Mouse (Mus musculus): ENCODE results near the gene Cenpb. TPM values are rescaled to one million over a fixed set of nuclear protein-coding genes. Genes with fewer than 3 reads are reported as not detected.

The Cenpb gene
- polyA plus RNA-seq, 1 experiment from 2014 or later, result 16.0 TPM

DNA sequence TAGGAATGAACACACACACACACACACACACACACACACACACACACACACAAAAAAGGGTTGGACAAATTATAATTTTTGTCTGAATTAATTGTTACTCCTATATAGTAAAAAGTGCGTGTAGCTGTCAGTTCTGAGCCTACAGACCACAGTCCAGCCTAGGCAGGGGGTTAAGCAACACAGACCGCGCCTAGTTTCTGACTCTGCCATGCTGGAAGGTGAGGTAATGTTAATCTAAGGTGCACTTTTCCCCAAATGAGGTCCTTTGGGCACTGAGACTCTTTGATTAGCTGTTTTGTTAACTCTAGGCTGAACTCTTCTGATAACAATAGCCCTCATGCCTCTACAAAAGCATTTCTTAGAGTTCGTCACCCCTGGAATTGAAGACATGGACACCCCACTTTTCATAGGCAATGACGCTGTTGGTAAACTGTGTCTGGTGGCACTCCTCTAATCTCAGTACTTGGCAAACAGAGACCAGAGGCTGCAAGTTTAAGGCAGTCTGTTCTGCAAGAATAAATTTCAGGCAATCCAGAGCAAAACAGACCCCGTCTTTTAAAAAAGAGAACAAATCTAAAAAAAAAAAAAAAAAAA, 24.0 kb upstream of the Cenpb start:
- 84% methylated on average over 6 of the region's 6 CpGs for WGBS
- H3K4me1 ChIP-seq (replicated peaks; ENCODE audit: control insufficient read depth, insufficient read depth, low read length), result no peaks in the 10 kb centered on the region
- no peak for ATAC-seq
- H3K27ac ChIP-seq (ENCODE audit: low read length), result no peak overlapping the region
- H3K36me3 ChIP-seq (ENCODE audit: control insufficient read depth, insufficient read depth), result no peaks in the 10 kb centered on the region
- H3K9me3 ChIP-seq (ENCODE audit: control insufficient read depth, low read length), result no peaks in the 10 kb centered on the region
- H3K4me3 ChIP-seq (replicated peaks; ENCODE audit: low read length), result no peak overlapping the region
- H3K27me3 ChIP-seq (replicated peaks; ENCODE audit: control insufficient read depth, insufficient read depth, low read length), result no peaks in the 10 kb centered on the region
- H3K4me2 ChIP-seq (ENCODE audit: low read length), result no peak overlapping the region
- H3K9ac ChIP-seq (replicated peaks; ENCODE audit: low read depth, low read length), result no peak overlapping the region

DNA sequence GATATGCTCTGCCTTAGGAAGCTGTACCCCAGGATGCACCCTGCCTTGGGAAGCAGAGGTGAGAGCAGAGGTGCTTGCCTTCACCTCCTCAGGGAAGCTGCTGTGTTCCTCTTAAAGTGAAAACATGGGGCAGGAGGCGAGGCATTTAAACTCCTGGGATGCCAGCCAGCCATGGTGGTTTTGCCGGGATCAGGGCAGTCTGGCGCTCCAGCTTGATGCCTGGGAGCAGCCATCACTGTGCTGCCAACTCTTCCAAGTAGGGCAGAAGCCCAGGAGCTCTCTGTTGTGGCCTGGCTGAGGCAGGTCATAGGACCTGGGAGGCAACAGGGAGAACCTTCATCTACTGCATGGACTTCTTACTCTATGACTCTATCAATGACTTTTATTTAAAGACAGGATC, 21.4 kb upstream of the Cenpb start:
- Histone ChIP-seq H3K4me2 (ENCODE audit: low read length) (no peak overlapping the region), H3K4me3 (replicated peaks; ENCODE audit: low read length) (no peak overlapping the region), H3K36me3 (ENCODE audit: control insufficient read depth, insufficient read depth) (no peaks in the 10 kb centered on the region), H3K9me3 (ENCODE audit: control insufficient read depth, low read length) (no peaks in the 10 kb centered on the region), H3K4me1 (replicated peaks; ENCODE audit: control insufficient read depth, insufficient read depth, low read length) (no peaks in the 10 kb centered on the region), H3K27ac (ENCODE audit: low read length) (no peak overlapping the region), H3K27me3 (replicated peaks; ENCODE audit: control insufficient read depth, insufficient read depth, low read length) (no peaks in the 10 kb centered on the region), H3K9ac (replicated peaks; ENCODE audit: low read depth, low read length) (no peak overlapping the region)
- ATAC-seq, result no peak
- WGBS, result 81% methylated on average over 3 of the region's 3 CpGs

DNA sequence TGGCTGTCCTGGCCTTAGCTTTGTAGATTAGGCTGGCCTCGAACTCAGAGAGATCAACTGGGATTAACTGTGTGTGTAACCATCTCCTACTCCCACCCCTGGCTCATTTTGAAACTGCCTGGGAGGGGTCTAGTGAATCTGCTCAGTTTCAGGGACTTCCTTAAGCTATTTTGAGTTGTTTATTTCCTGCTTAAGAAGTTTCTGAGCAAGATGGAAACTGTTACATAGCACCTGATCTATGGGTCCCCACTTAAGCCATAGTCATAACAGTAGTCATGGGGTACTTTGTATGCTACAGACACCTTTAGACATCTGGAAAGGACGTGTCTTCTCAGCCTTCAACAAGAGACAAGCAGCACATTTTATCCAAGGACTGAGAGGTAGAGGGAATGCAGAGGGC, 20.8 kb upstream of the Cenpb start:
- H3K9ac ChIP-seq (replicated peaks; ENCODE audit: low read depth, low read length), result no peak overlapping the region
- ATAC-seq, result no peak
- H3K27me3 ChIP-seq (replicated peaks; ENCODE audit: control insufficient read depth, insufficient read depth, low read length), result no peaks in the 10 kb centered on the region
- WGBS, result 85% methylated on average over 2 of the region's 2 CpGs
- no peak overlapping the region for H3K27ac ChIP-seq (ENCODE audit: low read length)
- no peak overlapping the region for H3K4me2 ChIP-seq (ENCODE audit: low read length)
- H3K36me3 ChIP-seq (ENCODE audit: control insufficient read depth, insufficient read depth), result no peaks in the 10 kb centered on the region
- no peaks in the 10 kb centered on the region for H3K9me3 ChIP-seq (ENCODE audit: control insufficient read depth, low read length)
- no peak overlapping the region for H3K4me3 ChIP-seq (replicated peaks; ENCODE audit: low read length)
- H3K4me1 ChIP-seq (replicated peaks; ENCODE audit: control insufficient read depth, insufficient read depth, low read length), result no peaks in the 10 kb centered on the region

DNA sequence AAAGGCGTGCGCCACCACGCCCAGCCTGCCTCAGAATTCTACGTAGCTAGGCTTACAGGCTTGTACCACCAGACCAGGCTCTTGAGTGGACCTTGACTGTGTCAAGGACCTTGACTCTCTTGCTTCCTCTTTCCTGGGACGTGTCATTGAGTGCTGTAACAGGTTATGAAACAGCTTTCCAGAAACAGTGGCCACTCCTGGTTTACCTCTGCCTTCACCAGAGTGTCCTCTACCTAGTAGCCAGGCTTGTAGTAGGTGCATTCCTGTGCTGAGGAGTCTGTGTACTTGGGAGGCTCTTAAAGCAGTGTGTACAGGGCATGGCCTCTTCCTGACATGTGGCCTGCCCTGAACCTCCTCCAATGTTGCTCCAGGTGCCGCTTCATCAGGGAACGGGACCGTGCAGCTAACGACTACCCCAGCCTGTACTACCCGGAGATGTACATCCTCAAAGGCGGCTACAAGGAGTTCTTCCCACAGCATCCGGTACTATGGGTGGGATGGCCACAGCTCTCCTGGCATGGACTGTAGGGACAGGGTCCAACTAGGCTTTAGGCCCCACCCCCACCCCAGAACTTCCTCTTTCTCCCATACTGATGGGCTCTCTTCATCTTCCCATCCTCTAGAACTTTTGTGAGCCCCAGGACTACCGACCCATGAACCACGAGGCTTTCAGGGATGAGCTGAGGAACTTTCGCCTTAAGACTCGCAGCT, 16.9 kb upstream of the Cenpb start:
- Histone ChIP-seq H3K27ac (ENCODE audit: low read length) (no peak overlapping the region), H3K4me3 (replicated peaks; ENCODE audit: low read length) (no peak overlapping the region), H3K9me3 (ENCODE audit: control insufficient read depth, low read length) (no peaks in the 10 kb centered on the region), H3K27me3 (replicated peaks; ENCODE audit: control insufficient read depth, insufficient read depth, low read length) (no peaks in the 10 kb centered on the region), H3K4me2 (ENCODE audit: low read length) (no peak overlapping the region), H3K4me1 (replicated peaks; ENCODE audit: control insufficient read depth, insufficient read depth, low read length) (no peaks in the 10 kb centered on the region), H3K9ac (replicated peaks; ENCODE audit: low read depth, low read length) (no peak overlapping the region), H3K36me3 (ENCODE audit: control insufficient read depth, insufficient read depth) (peaks cover 7% of the 10 kb centered on the region; the same call in 1 of the 2 replicates)
- no peak for ATAC-seq
- 93% methylated on average over 16 of the region's 16 CpGs for WGBS

DNA sequence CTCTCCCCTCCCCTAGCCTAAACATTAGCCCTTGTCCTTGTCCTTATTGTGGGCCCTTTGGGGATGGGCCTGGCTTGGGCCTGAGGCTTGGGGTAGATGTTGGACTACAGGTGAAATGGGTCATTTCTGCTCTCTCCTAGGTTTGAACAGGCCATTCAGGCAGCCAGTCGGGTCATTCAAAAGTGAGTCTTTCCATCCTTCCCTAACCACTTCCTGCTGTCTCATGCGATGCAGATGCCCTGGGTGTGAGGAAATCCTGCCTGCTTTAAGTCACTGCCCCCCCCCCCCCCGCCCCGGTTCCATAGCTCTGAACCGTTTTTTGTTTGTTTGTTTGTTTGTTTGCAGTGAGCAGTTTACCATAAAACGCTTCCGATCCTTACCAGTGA, 11.1 kb upstream of the Cenpb start:
- no peak for ATAC-seq
- WGBS, result 51% methylated on average over 7 of the region's 7 CpGs
- Histone ChIP-seq H3K9ac (replicated peaks; ENCODE audit: low read depth, low read length) (no peak overlapping the region), H3K27me3 (replicated peaks; ENCODE audit: control insufficient read depth, insufficient read depth, low read length) (no peaks in the 10 kb centered on the region), H3K9me3 (ENCODE audit: control insufficient read depth, low read length) (no peaks in the 10 kb centered on the region), H3K27ac (ENCODE audit: low read length) (no peak overlapping the region), H3K4me2 (ENCODE audit: low read length) (no peak overlapping the region), H3K4me1 (replicated peaks; ENCODE audit: control insufficient read depth, insufficient read depth, low read length) (peaks cover 29% of the 10 kb centered on the region), H3K36me3 (ENCODE audit: control insufficient read depth, insufficient read depth) (peaks cover 7% of the 10 kb centered on the region; the same call in 1 of the 2 replicates), H3K4me3 (replicated peaks; ENCODE audit: low read length) (no peak overlapping the region)

DNA sequence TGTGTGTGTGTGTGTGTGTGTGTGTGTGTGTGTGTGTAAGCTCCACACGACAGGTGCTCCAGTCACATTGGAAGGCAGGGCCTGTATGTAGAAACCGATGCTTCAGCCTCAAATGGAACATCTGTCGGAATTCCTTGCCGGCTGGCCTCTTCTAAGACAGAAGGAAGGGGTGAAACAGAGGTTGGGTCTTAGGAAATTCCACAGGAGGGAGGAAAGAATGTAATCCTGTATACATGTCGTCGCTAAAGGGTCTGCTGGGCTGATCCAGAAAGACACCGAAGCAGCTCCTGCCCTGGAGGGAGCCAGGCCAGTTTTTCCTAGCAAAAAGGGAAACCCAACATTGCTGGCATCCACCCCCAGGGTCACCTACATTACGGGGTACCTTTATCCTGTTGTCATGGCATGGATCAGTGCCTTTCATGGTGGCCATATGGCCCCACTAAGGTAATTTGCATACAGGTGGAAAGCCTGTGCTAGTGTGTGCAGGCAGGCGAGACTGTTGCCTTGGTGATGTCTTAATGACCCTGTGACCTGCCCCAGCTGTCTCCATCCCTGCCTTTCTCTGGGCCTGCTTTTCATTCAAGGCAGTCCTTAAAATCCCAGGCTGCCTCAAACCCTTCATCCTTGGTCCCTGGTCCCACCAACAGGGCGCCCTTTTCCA, 10.6 kb upstream of the Cenpb start:
- peak; percentile 32 for ATAC-seq
- Histone ChIP-seq H3K27me3 (replicated peaks; ENCODE audit: control insufficient read depth, insufficient read depth, low read length) (no peaks in the 10 kb centered on the region), H3K4me1 (replicated peaks; ENCODE audit: control insufficient read depth, insufficient read depth, low read length) (peaks cover 29% of the 10 kb centered on the region), H3K36me3 (ENCODE audit: control insufficient read depth, insufficient read depth) (peaks cover 7% of the 10 kb centered on the region; the same call in 1 of the 2 replicates), H3K9me3 (ENCODE audit: control insufficient read depth, low read length) (no peaks in the 10 kb centered on the region), H3K4me2 (ENCODE audit: low read length) (no peak overlapping the region), H3K4me3 (replicated peaks; ENCODE audit: low read length) (no peak overlapping the region), H3K9ac (replicated peaks; ENCODE audit: low read depth, low read length) (0 out of 2 replicates have a peak overlapping the region, but pooled peaks have one; percentile 11), H3K27ac (ENCODE audit: low read length) (peak overlapping the region; percentile 12; the same call in 1 of the 2 replicates)
- WGBS, result 14% methylated on average over 10 of the region's 10 CpGs

DNA sequence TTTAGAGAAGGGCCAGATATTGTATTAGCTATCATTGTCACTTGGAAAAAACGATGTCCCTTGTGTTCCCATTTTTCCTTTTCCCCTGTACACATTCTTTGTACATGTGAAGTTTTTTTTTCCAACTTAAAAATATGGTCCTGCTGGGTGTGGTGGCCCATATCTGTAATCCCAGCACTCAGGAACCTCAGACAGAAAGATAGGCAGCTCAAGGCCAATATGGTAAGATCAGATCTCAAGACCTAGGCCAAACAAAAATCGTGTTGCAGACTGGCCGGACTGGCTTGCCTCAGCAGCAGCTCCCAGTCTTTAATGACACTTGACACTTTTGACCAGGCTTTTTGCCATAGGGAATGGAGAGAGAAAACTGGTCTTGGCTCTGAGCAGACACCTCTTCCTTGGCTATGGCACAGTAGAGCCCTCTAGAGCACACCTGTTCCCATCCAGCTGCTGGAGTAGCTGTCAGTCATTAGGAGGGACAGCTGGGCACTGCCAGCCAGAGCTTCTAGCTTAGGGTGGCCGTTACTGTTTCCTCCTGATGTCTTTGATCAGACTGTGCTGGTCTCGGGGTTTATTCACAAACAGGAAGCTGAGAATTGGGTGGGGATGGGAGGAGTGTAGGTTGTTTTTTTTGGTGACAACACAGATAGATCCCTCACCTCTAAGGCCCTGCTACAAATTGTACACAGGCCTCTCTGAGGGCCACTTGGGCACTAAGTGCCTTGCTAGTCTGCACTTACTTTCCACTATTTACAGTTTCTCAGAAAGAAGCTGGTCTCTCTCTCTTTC, 9.8 kb upstream of the Cenpb start:
- Histone ChIP-seq H3K27me3 (replicated peaks; ENCODE audit: control insufficient read depth, insufficient read depth, low read length) (no peaks in the 10 kb centered on the region), H3K4me2 (ENCODE audit: low read length) (no peak overlapping the region), H3K27ac (ENCODE audit: low read length) (no peak overlapping the region), H3K4me3 (replicated peaks; ENCODE audit: low read length) (no peak overlapping the region), H3K36me3 (ENCODE audit: control insufficient read depth, insufficient read depth) (peaks cover 4% of the 10 kb centered on the region; the same call in 1 of the 2 replicates), H3K9ac (replicated peaks; ENCODE audit: low read depth, low read length) (no peak overlapping the region), H3K4me1 (replicated peaks; ENCODE audit: control insufficient read depth, insufficient read depth, low read length) (peaks cover 29% of the 10 kb centered on the region), H3K9me3 (ENCODE audit: control insufficient read depth, low read length) (no peaks in the 10 kb centered on the region)
- WGBS, result 35% methylated on average over 5 of the region's 5 CpGs
- no peak for ATAC-seq

DNA sequence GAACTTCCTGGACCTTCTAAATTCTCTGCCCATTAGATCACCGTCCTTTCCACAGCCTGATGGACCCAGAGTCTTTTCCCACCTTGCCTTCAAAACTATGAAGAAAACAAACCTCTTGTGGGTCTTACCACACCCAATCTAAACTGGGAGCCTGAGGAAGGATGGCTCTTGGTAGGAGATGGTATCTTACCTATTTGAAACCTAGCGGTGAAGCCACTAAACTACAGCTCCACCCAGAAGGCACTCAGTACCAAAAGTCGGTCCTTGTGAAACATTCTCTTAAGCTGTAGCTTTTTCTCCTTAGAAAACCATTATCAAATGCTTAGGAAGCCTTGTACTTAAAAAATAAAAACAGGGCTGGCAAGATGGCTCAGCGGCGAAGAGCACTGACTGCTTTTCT, 8.4 kb upstream of the Cenpb start:
- Histone ChIP-seq H3K4me1 (replicated peaks; ENCODE audit: control insufficient read depth, insufficient read depth, low read length) (peaks cover 29% of the 10 kb centered on the region), H3K4me2 (ENCODE audit: low read length) (no peak overlapping the region), H3K27ac (ENCODE audit: low read length) (no peak overlapping the region), H3K9me3 (ENCODE audit: control insufficient read depth, low read length) (no peaks in the 10 kb centered on the region), H3K36me3 (ENCODE audit: control insufficient read depth, insufficient read depth) (no peaks in the 10 kb centered on the region), H3K4me3 (replicated peaks; ENCODE audit: low read length) (no peak overlapping the region), H3K9ac (replicated peaks; ENCODE audit: low read depth, low read length) (no peak overlapping the region), H3K27me3 (replicated peaks; ENCODE audit: control insufficient read depth, insufficient read depth, low read length) (no peaks in the 10 kb centered on the region)
- ATAC-seq, result no peak
- WGBS, result 97% methylated on average over 5 of the region's 5 CpGs

DNA sequence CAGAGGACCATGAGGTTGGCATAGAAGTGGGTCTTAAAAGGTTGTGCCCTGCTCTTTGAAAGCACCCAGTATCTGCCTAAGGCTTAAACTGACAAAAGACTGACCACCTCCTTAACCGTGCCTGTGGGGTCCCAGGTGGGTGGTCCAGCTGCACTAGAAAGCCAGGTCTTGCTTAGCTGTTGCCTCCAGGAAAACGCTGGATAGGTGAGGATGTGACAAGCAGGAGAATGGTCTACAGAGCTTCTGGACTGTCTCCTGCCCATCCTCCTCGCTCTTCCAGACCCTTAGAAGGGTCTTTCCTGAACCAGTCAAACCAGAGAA, 7.7 kb upstream of the Cenpb start:
- ATAC-seq, result no peak
- Histone ChIP-seq H3K9ac (replicated peaks; ENCODE audit: low read depth, low read length) (peak overlapping the region; percentile 80), H3K4me1 (replicated peaks; ENCODE audit: control insufficient read depth, insufficient read depth, low read length) (peaks cover 29% of the 10 kb centered on the region), H3K36me3 (ENCODE audit: control insufficient read depth, insufficient read depth) (no peaks in the 10 kb centered on the region), H3K9me3 (ENCODE audit: control insufficient read depth, low read length) (no peaks in the 10 kb centered on the region), H3K27ac (ENCODE audit: low read length) (no peak overlapping the region), H3K4me3 (replicated peaks; ENCODE audit: low read length) (peak overlapping the region; percentile 73), H3K4me2 (ENCODE audit: low read length) (peak overlapping the region; percentile 87), H3K27me3 (replicated peaks; ENCODE audit: control insufficient read depth, insufficient read depth, low read length) (no peaks in the 10 kb centered on the region)
- WGBS, result 18% methylated on average over 3 of the region's 3 CpGs
